Mouse (Mus musculus) small intestine, adult 2 months (tissue): ENCODE measurements at regions not wholly inside any gene's neighbourhood (a gene's known extent, or its start where the extent isn't known, plus 50 kb on each side); places are given as distances from the start of the nearest gene placed in this dataset.

Experiments
- H3K27ac ChIP-seq: fragments of 200-500 bp; 2 replicates; pipeline ENCODE4 v1.5.1; 2012; ENCODE audit warnings: low read depth, low read length, control low read depth, inconsistent platforms; ENCODE audit not compliant: insufficient read depth
- H3K27me3 ChIP-seq: fragments of 200-500 bp; 2 replicates; pipeline ENCODE4 v1.6.1; 2012; ENCODE audit warnings: mild to moderate bottlenecking, moderate library complexity, low read length, inconsistent platforms; ENCODE audit not compliant: control insufficient read depth, insufficient read depth
- H3K36me3 ChIP-seq: fragments of 200-500 bp; 2 replicates; pipeline ENCODE4 v1.6.1; 2012; ENCODE audit warnings: mild to moderate bottlenecking, low read length, control low read depth, inconsistent platforms; ENCODE audit not compliant: control insufficient read depth, insufficient read depth
- H3K4me1 ChIP-seq: fragments of 200-500 bp; 2 replicates; pipeline ENCODE4 v1.6.1; 2012; ENCODE audit warnings: low read length, inconsistent platforms, mixed read lengths; ENCODE audit not compliant: control insufficient read depth, insufficient read depth, insufficient read length
- H3K4me3 ChIP-seq: fragments of 200-500 bp; 2 replicates; pipeline ENCODE4 v1.5.1; 2012; ENCODE audit warnings: low read depth, mild to moderate bottlenecking, control low read depth, inconsistent platforms, low read length, moderate library complexity
- CTCF ChIP-seq: fragments of 200-500 bp; IDR thresholded peaks from 2 replicates; pipeline ENCODE4 v1.5.1; 2012; ENCODE audit warnings: low read depth, mild to moderate bottlenecking, control low read depth, inconsistent platforms, low read length, moderate library complexity, mixed read lengths; ENCODE audit not compliant: insufficient replicate concordance, insufficient read length; ENCODE audit errors: extremely low read depth
- POLR2A ChIP-seq: fragments of 200-500 bp; IDR thresholded peaks from 2 replicates; pipeline ENCODE4 v1.6.1; 2012; ENCODE audit warnings: low read depth, mild to moderate bottlenecking, control low read depth, inconsistent platforms, low read length, moderate library complexity
- WGBS: fragments of 180-500 bp; shearing (Covaris S2); methylation state at CpG from one replicate; pipeline ENCODE4 v1.1.7; 2018; 5-methylcytosine and 5-hydroxymethylcytosine counted together

GRCm38 (mm10) chr9:69686766-69687165 lies 74.0 kb downstream of the Foxb1 start:
- no peak overlapping the region for H3K27ac ChIP-seq
- WGBS, result 85% methylated on average over 4 of the region's 4 CpGs
- no peaks in the 10 kb centered on the region for H3K36me3 ChIP-seq
- no peak for TF ChIP-seq CTCF
- no peak for TF ChIP-seq POLR2A
- no peak overlapping the region for H3K4me3 ChIP-seq
- no peaks in the 10 kb centered on the region for H3K27me3 ChIP-seq
- H3K4me1 ChIP-seq, result peaks cover 2% of the 10 kb centered on the region; the same call in 1 of the 2 replicates

GRCm38 (mm10) chr9:69685630-69686029 lies 75.1 kb downstream of the Foxb1 start:
- peaks cover 2% of the 10 kb centered on the region; the same call in 1 of the 2 replicates for H3K4me1 ChIP-seq
- 73% methylated on average over 4 of the region's 4 CpGs for WGBS

GRCm38 (mm10) chr9:69681372-69682213 lies 79.1 kb downstream of the Foxb1 start:
- 27% methylated on average over 9 of the region's 9 CpGs for WGBS
- Histone ChIP-seq H3K4me3 (no peak overlapping the region), H3K27me3 (no peaks in the 10 kb centered on the region), H3K4me1 (no peaks in the 10 kb centered on the region; the same call in 1 of the 2 replicates), H3K36me3 (no peaks in the 10 kb centered on the region), H3K27ac (no peak overlapping the region)
- no peak for TF ChIP-seq CTCF
- TF ChIP-seq POLR2A, result no peak

More at GRCm38 (mm10) chr9:69685630-69686029, 75.1 kb downstream of the Foxb1 start:
- TF ChIP-seq CTCF, result no peak
- TF ChIP-seq POLR2A, result no peak
- Histone ChIP-seq H3K36me3 (no peaks in the 10 kb centered on the region), H3K27me3 (no peaks in the 10 kb centered on the region), H3K27ac (no peak overlapping the region), H3K4me3 (no peak overlapping the region)

- Histone ChIP-seq H3K36me3 (no peaks in the 10 kb centered on the region), H3K4me1 (no peaks in the 10 kb centered on the region; the same call in 1 of the 2 replicates), H3K27me3 (no peaks in the 10 kb centered on the region), H3K27ac (no peak overlapping the region), H3K4me3 (no peak overlapping the region)
- TF ChIP-seq POLR2A (no peak), CTCF (no peak)
- 45% methylated on average over 1 of the region's 1 CpGs for WGBS
Observed at GRCm38 (mm10) chr9:69678634-69679033, 82.1 kb downstream of the Foxb1 start.

- Histone ChIP-seq H3K27ac (no peak overlapping the region), H3K36me3 (no peaks in the 10 kb centered on the region), H3K27me3 (peaks cover 22% of the 10 kb centered on the region), H3K4me1 (no peaks in the 10 kb centered on the region), H3K4me3 (no peak overlapping the region)
- WGBS, result 72% methylated on average over 10 of the region's 10 CpGs
- TF ChIP-seq POLR2A (no peak), CTCF (no peak)
Observed at GRCm38 (mm10) chr9:69673463-69674105, 87.2 kb downstream of the Foxb1 start.

- no peak overlapping the region for H3K4me3 ChIP-seq
- 68% methylated on average over 13 of the region's 13 CpGs for WGBS
- no peaks in the 10 kb centered on the region for H3K4me1 ChIP-seq
- peaks cover 28% of the 10 kb centered on the region for H3K27me3 ChIP-seq
- TF ChIP-seq CTCF, result no peak
- no peak for TF ChIP-seq POLR2A
- H3K36me3 ChIP-seq, result no peaks in the 10 kb centered on the region
- no peak overlapping the region for H3K27ac ChIP-seq
Observed at GRCm38 (mm10) chr9:69672657-69673462, 87.9 kb downstream of the Foxb1 start.

GRCm38 (mm10) chr9:69671199-69671598 lies 89.5 kb downstream of the Foxb1 start:
- Histone ChIP-seq H3K4me1 (no peaks in the 10 kb centered on the region), H3K27ac (no peak overlapping the region), H3K4me3 (no peak overlapping the region), H3K36me3 (no peaks in the 10 kb centered on the region), H3K27me3 (peaks cover 28% of the 10 kb centered on the region)
- TF ChIP-seq CTCF (no peak), POLR2A (no peak)
- 5% methylated on average over 18 of the region's 18 CpGs for whole genome bisulfite sequencing
